Mouse (Mus musculus) brain, embryonic 14.5 days (tissue): Measurements from ENCODE around the gene Nfkbia.

Experiments
- CTCF ChIP-seq: fragments of 200-500 bp; IDR thresholded peaks from 2 replicates; pipeline ENCODE4 v1.5.1; 2012; ENCODE audit warnings: inconsistent platforms, mild to moderate bottlenecking, moderate library complexity, borderline replicate concordance; ENCODE audit not compliant: insufficient read depth, insufficient read length; ENCODE audit errors: extremely low read depth
- POLR2A ChIP-seq: fragments of 200-500 bp; IDR thresholded peaks from 2 replicates; pipeline ENCODE4 v1.6.1; 2012; ENCODE audit warnings: mild to moderate bottlenecking, inconsistent platforms, borderline replicate concordance; ENCODE audit not compliant: poor library complexity, insufficient read depth, insufficient read length, severe bottlenecking; ENCODE audit errors: extremely low read depth

DNA sequence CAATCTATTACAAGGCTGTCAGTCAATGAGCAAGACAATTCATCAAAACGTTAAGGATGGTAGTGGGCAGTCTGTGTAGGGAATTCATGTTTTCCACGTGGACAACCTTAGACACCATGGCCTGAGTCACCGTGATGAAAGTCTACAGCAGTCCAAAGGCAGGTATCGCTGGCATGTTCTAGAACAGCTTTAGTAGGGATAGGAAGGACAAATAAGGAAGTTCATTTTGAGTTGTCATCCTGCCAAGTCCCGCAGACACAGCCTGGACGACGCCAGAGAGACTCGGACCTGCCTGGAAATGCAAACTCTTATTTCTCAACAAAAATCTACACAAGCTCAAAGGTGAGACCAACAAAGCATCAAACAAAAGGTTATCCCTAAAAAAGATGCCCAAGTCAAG, 32.7 kb downstream of the Nfkbia start:
- TF ChIP-seq POLR2A (no peak), CTCF (no peak)
